Mouse (Mus musculus) bone marrow macrophage, adult 2 months (primary cell): ENCODE results near the gene Cdpf1.

ENCODE experiments used
- CTCF ChIP-seq: IDR thresholded peaks from 2 replicates; pipeline ENCODE4 v1.5.1; 2012; ENCODE audit warnings: low read depth, mild to moderate bottlenecking, low read length, moderate library complexity
- POLR2A ChIP-seq: IDR thresholded peaks from 2 replicates; pipeline ENCODE4 v1.6.1; 2012; ENCODE audit warnings: mild to moderate bottlenecking, low read depth, low read length, borderline replicate concordance

DNA sequence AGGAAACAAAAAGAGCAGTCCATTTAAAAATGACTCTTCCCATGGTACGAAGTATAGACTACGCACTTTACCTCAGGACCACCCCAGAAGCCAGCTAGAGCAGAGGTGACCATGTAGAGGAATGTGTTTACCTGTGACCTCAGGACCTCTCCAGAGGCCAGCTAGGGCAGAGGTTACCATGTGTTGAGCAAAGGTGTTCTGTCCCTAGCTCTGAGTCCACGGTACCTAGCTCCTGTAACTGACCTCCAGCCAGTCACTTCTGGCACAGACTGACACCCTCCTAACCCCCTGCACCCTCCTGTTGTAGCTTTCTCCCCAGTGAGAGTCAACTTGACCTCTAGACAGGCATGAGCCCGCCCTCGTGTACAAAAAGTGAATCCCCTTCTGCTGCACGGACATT is 24.0 kb downstream of the Cdpf1 start:
- TF ChIP-seq POLR2A (no peak), CTCF (no peak)
